Mouse (Mus musculus): ENCODE results near the gene Vmn2r76.
A peak's percentile ranks its signal among the peaks of the same experiment; 100 is the strongest.
"Not testable (repeated sequence)": the region's sequence is repeated elsewhere in the genome, so short reads cannot be mapped to it uniquely, and the experiment has no call there.

Gene Vmn2r76

GRCm38 (mm10) chr7:86246208-86246607 is at the start of gene Vmn2r76:
Gene Vmn2r76, minus strand, starts transcription at chr7:86246308.
- DNase-seq = no peak

- no peak for DNase-seq
Observed at GRCm38 (mm10) chr7:86277072-86277471, 31.0 kb upstream of the Vmn2r76 start, which contains the start of gene Olfr310. Gene Olfr310, minus strand, starts transcription at chr7:86277172.

- DNase-seq = peak; percentile 49
Observed at GRCm38 (mm10) chr7:86211345-86211744, 34.8 kb downstream of the Vmn2r76 start.

- DNase-seq = not testable (repeated sequence)
Observed at GRCm38 (mm10) chr7:86171678-86172077, 74.4 kb downstream of the Vmn2r76 start, which contains the start of gene Vmn2r75. Gene Vmn2r75, minus strand, starts transcription at chr7:86171778.

Measured in embryo, embryonic 11 days (tissue).